Mouse (Mus musculus): ENCODE results near the gene Mal. TPM values are rescaled to one million over a fixed set of nuclear protein-coding genes. Genes with fewer than 3 reads are reported as not detected.
"Not testable (repeated sequence)": the region's sequence is repeated elsewhere in the genome, so short reads cannot be mapped to it uniquely, and the experiment has no call there.

The Mal gene
- polyA plus RNA-seq, 1 experiment from 2014 or later: 0.69 TPM

GRCm38 (mm10) chr2:127611386-127611785, 45.1 kb downstream of the Mal start:
- Histone ChIP-seq H3K27me3 (ENCODE audit: insufficient read depth, poor library complexity, severe bottlenecking) (no peaks in the 10 kb centered on the region), H3K36me3 (peaks cover 4% of the 10 kb centered on the region), H3K4me1 (replicated peaks) (peaks cover 27% of the 10 kb centered on the region), H3K9me3 (no peaks in the 10 kb centered on the region), H3K4me3 (no peak overlapping the region), H3K27ac (no peak overlapping the region)
- DNase-seq (ENCODE audit: low spot score): no peak
- WGBS: 86% methylated on average over 4 of the region's 4 CpGs

- Histone ChIP-seq H3K27me3 (ENCODE audit: insufficient read depth, poor library complexity, severe bottlenecking) (no peaks in the 10 kb centered on the region), H3K36me3 (peaks cover 28% of the 10 kb centered on the region), H3K4me3 (no peak overlapping the region), H3K4me1 (replicated peaks) (peaks cover 27% of the 10 kb centered on the region), H3K27ac (no peak overlapping the region), H3K9me3 (no peaks in the 10 kb centered on the region)
- 6% methylated on average over 5 of the region's 5 CpGs for WGBS
- DNase-seq (ENCODE audit: low spot score): no peak
Observed at GRCm38 (mm10) chr2:127608986-127609385, 47.5 kb downstream of the Mal start.

GRCm38 (mm10) chr2:127608234-127608633, 48.3 kb downstream of the Mal start:
- Histone ChIP-seq H3K4me1 (replicated peaks) (peaks cover 27% of the 10 kb centered on the region), H3K4me3 (no peak overlapping the region), H3K9me3 (no peaks in the 10 kb centered on the region), H3K36me3 (peaks cover 36% of the 10 kb centered on the region), H3K27me3 (ENCODE audit: insufficient read depth, poor library complexity, severe bottlenecking) (no peaks in the 10 kb centered on the region), H3K27ac (no peak overlapping the region)
- 54% methylated on average over 3 of the region's 3 CpGs for WGBS
- DNase-seq (ENCODE audit: low spot score): no peak

GRCm38 (mm10) chr2:127605203-127605602, 51.3 kb downstream of the Mal start:
- Histone ChIP-seq H3K4me3 (no peak overlapping the region), H3K27me3 (ENCODE audit: insufficient read depth, poor library complexity, severe bottlenecking) (no peaks in the 10 kb centered on the region), H3K36me3 (peaks cover 66% of the 10 kb centered on the region), H3K27ac (no peak overlapping the region), H3K9me3 (no peaks in the 10 kb centered on the region), H3K4me1 (replicated peaks) (peaks cover 27% of the 10 kb centered on the region)
- DNase-seq (ENCODE audit: low spot score): no peak
- WGBS: 90% methylated on average over 3 of the region's 3 CpGs

GRCm38 (mm10) chr2:127603383-127603782, 53.1 kb downstream of the Mal start:
- H3K9me3 ChIP-seq; DNase-seq (ENCODE audit: low spot score); H3K27ac ChIP-seq; H3K4me3 ChIP-seq; H3K27me3 ChIP-seq (ENCODE audit: insufficient read depth, poor library complexity, severe bottlenecking): not testable (repeated sequence)
- Histone ChIP-seq H3K4me1 (replicated peaks) (peaks cover 11% of the 10 kb centered on the region), H3K36me3 (peaks cover 84% of the 10 kb centered on the region)
- WGBS: 81% methylated on average over 6 of the region's 8 CpGs

GRCm38 (mm10) chr2:127590840-127591239, 65.7 kb downstream of the Mal start:
- no peaks in the 10 kb centered on the region for H3K9me3 ChIP-seq
- WGBS: 86% methylated on average over 4 of the region's 4 CpGs
- H3K4me1 ChIP-seq (replicated peaks): peaks cover 23% of the 10 kb centered on the region
- DNase-seq (ENCODE audit: low spot score): no peak
- no peaks in the 10 kb centered on the region for H3K27me3 ChIP-seq (ENCODE audit: insufficient read depth, poor library complexity, severe bottlenecking)
- H3K36me3 ChIP-seq: peaks cover 51% of the 10 kb centered on the region
- H3K4me3 ChIP-seq: no peak overlapping the region
- no peak overlapping the region for H3K27ac ChIP-seq

- no peak overlapping the region for H3K4me3 ChIP-seq
- H3K27me3 ChIP-seq (ENCODE audit: insufficient read depth, poor library complexity, severe bottlenecking): no peaks in the 10 kb centered on the region
- H3K4me1 ChIP-seq (replicated peaks): peaks cover 23% of the 10 kb centered on the region
- no peak for DNase-seq (ENCODE audit: low spot score)
- peaks cover 44% of the 10 kb centered on the region for H3K36me3 ChIP-seq
- WGBS: 82% methylated on average over 15 of the region's 15 CpGs
- H3K9me3 ChIP-seq: no peaks in the 10 kb centered on the region
- no peak overlapping the region for H3K27ac ChIP-seq
Observed at GRCm38 (mm10) chr2:127590204-127590603, 66.3 kb downstream of the Mal start.

GRCm38 (mm10) chr2:127588897-127589296, 67.6 kb downstream of the Mal start:
- WGBS: 89% methylated on average over 9 of the region's 9 CpGs
- Histone ChIP-seq H3K36me3 (peaks cover 31% of the 10 kb centered on the region), H3K27ac (no peak overlapping the region), H3K4me3 (peak overlapping the region; percentile 84; the same call in 1 of the 2 replicates), H3K4me1 (replicated peaks) (peaks cover 30% of the 10 kb centered on the region), H3K27me3 (ENCODE audit: insufficient read depth, poor library complexity, severe bottlenecking) (no peaks in the 10 kb centered on the region), H3K9me3 (no peaks in the 10 kb centered on the region)
- DNase-seq (ENCODE audit: low spot score): no peak

- no peaks in the 10 kb centered on the region for H3K9me3 ChIP-seq
- WGBS: 0% methylated on average over 22 of the region's 22 CpGs
- peaks cover 36% of the 10 kb centered on the region for H3K4me1 ChIP-seq (replicated peaks)
- H3K4me3 ChIP-seq: peak overlapping the region; percentile 84
- DNase-seq (ENCODE audit: low spot score): no peak
- peak overlapping the region; percentile 100 for H3K27ac ChIP-seq
- no peaks in the 10 kb centered on the region for H3K27me3 ChIP-seq (ENCODE audit: insufficient read depth, poor library complexity, severe bottlenecking)
- H3K36me3 ChIP-seq: peaks cover 18% of the 10 kb centered on the region
Observed at GRCm38 (mm10) chr2:127587514-127587844, 69.0 kb downstream of the Mal start.

- Histone ChIP-seq H3K36me3 (peaks cover 12% of the 10 kb centered on the region; the same call in 1 of the 2 replicates), H3K9me3 (no peaks in the 10 kb centered on the region), H3K27me3 (ENCODE audit: insufficient read depth, poor library complexity, severe bottlenecking) (no peaks in the 10 kb centered on the region), H3K4me3 (peak within 1 kb of the TSS; percentile 84), H3K27ac (peak within 1 kb of the TSS; percentile 100), H3K4me1 (replicated peaks) (peaks cover 36% of the 10 kb centered on the region)
- DNase-seq (ENCODE audit: low spot score): peak; percentile 91
- 5% methylated on average over 39 of the region's 39 CpGs for WGBS
Observed at GRCm38 (mm10) chr2:127586694-127587513, 69.6 kb downstream of the Mal start, which contains the start of the genes Zfp661 and Mrps5. Gene Zfp661 (minus strand): TSS chr2:127587094. Gene Mrps5 (plus strand): TSS chr2:127587222.

GRCm38 (mm10) chr2:127584436-127584858, 72.0 kb downstream of the Mal start:
- Histone ChIP-seq H3K27me3 (ENCODE audit: insufficient read depth, poor library complexity, severe bottlenecking) (no peaks in the 10 kb centered on the region), H3K4me1 (replicated peaks) (peaks cover 36% of the 10 kb centered on the region), H3K4me3 (peak overlapping the region; percentile 78), H3K27ac (peak overlapping the region; percentile 85), H3K9me3 (no peaks in the 10 kb centered on the region), H3K36me3 (peaks cover 12% of the 10 kb centered on the region; the same call in 1 of the 2 replicates)
- DNase-seq (ENCODE audit: low spot score): peak; percentile 92
- WGBS: under 1% methylated on average over 24 of the region's 24 CpGs
